In genomic region chr11:46213844-46214243, GRCm38 (mm10) we compare ENCODE assay signal across 12 mouse cellular contexts. TPM values are rescaled to one million over a fixed set of nuclear protein-coding genes. Genes with fewer than 3 reads are reported as not detected.
DNase-seq lines count a peak whose midpoint lies in the region; ATAC-seq and TF ChIP-seq lines count a peak whose summit lies in the region.
"Had no signal": no experiment of that assay in that cellular context is flagged by ENCODE, and none has a peak within 500 bp of the region (broad histone marks: within the 10 kb centered on the region; RNA-seq: fewer than 3 reads in every experiment).

No protein-coding gene starts in this region.

- peak; percentile 79 for ATAC-seq in kidney, embryonic 14.5 days (ENCODE audit: low FRiP score, low TSS enrichment)
- no peak for ATAC-seq in frontal cortex, adult (ENCODE audit: low TSS enrichment)
- no peak for ATAC-seq in forebrain, embryonic 16.5 days

- no peak for TF ChIP-seq CTCF in cerebellum, adult 2 months (IDR thresholded peaks at IDR 0.05; ENCODE audit: borderline replicate concordance, insufficient read depth, low read depth, low read length)

- H3K36me3 ChIP-seq in kidney, embryonic 14.5 days (ENCODE audit: control insufficient read depth, insufficient read depth, low read length): no peaks in the 10 kb centered on the region
- no peaks in the 10 kb centered on the region; the same call in 1 of the 2 replicates for H3K36me3 ChIP-seq in forebrain, embryonic 16.5 days (ENCODE audit: control insufficient read depth, insufficient read depth)

- 43% methylated on average over 5 of the region's 5 CpGs for WGBS in kidney, embryonic 14.5 days
- WGBS in cerebellum, adult 2 months: 71% methylated on average over 5 of the region's 5 CpGs
- WGBS in forebrain, embryonic 16.5 days: 84% methylated on average over 5 of the region's 5 CpGs

- no peak for DNase-seq in kidney, adult 11 months
- peak; percentile 45 for DNase-seq in embryo, embryonic 9.5 days (ENCODE audit: extremely low spot score)
- peak; percentile 65 for DNase-seq in heart, postnatal 4 days
- DNase-seq in lung, postnatal 14 days: peak; percentile 32
- no peak for DNase-seq in cerebellum, adult 2 months
- DNase-seq: thymus, postnatal 25 days had no signal

- H3K4me1 ChIP-seq in kidney, embryonic 14.5 days (ENCODE audit: control insufficient read depth, insufficient read depth, low read length): peaks cover 24% of the 10 kb centered on the region; the same call in 1 of the 2 replicates
- 0 out of 2 replicates have a peak, but pooled peaks cover 3% of the 10 kb centered on the region for H3K4me1 ChIP-seq in cerebellum, adult 2 months (ENCODE audit: control insufficient read depth, insufficient read depth, low read length)
- H3K4me1 ChIP-seq in forebrain, embryonic 16.5 days (replicated peaks; ENCODE audit: control insufficient read depth, insufficient read depth, low read length): 0 out of 2 replicates have a peak, but pooled peaks cover 3% of the 10 kb centered on the region

- no peak overlapping the region for H3K9ac ChIP-seq in kidney, embryonic 14.5 days (ENCODE audit: low read depth, low read length)
- H3K9ac ChIP-seq in forebrain, embryonic 16.5 days (replicated peaks; ENCODE audit: low read depth, low read length): no peak overlapping the region

- H3K9me3 ChIP-seq in kidney, embryonic 14.5 days (ENCODE audit: control insufficient read depth, low read length): no peaks in the 10 kb centered on the region
- no peaks in the 10 kb centered on the region; the same call in 1 of the 2 replicates for H3K9me3 ChIP-seq in forebrain, embryonic 16.5 days (ENCODE audit: control insufficient read depth, low read length)

- no peak overlapping the region for H3K4me2 ChIP-seq in kidney, embryonic 14.5 days (replicated peaks; ENCODE audit: low read depth, low read length)
- no peak overlapping the region for H3K4me2 ChIP-seq in forebrain, embryonic 16.5 days (ENCODE audit: low read length)

- H3K27me3 ChIP-seq in kidney, embryonic 14.5 days (ENCODE audit: control insufficient read depth, insufficient read depth, low read length): no peaks in the 10 kb centered on the region
- no peaks in the 10 kb centered on the region for H3K27me3 ChIP-seq in cerebellum, adult 2 months (ENCODE audit: control insufficient read depth, insufficient read depth, low read length)
- H3K27me3 ChIP-seq in forebrain, embryonic 16.5 days (replicated peaks; ENCODE audit: control insufficient read depth, insufficient read depth, low read length): no peaks in the 10 kb centered on the region

- H3K4me3 ChIP-seq in kidney, embryonic 14.5 days (ENCODE audit: low read length): no peak overlapping the region
- H3K4me3 ChIP-seq in cerebellum, adult 2 months (replicated peaks; ENCODE audit: insufficient read depth, low read depth, low read length): no peak overlapping the region
- H3K4me3 ChIP-seq in forebrain, embryonic 16.5 days (replicated peaks; ENCODE audit: low read length): no peak overlapping the region

- no peak for TF ChIP-seq POLR2A in cerebellum, adult 2 months (IDR thresholded peaks at IDR 0.05; ENCODE audit: borderline replicate concordance, insufficient read depth, low read length)

- H3K27ac ChIP-seq in kidney, embryonic 14.5 days (ENCODE audit: low read depth, low read length): peak overlapping the region; percentile 95
- H3K27ac ChIP-seq in cerebellum, adult 2 months (ENCODE audit: insufficient read depth, low read length): no peak overlapping the region
- no peak overlapping the region for H3K27ac ChIP-seq in forebrain, embryonic 16.5 days (ENCODE audit: low read length)

RNA-seq across cellular contexts. Expression of gene Fndc9, which starts 21.5 kb away (rescaled TPM):
- 0.11 TPM in 1 of 2 replicates, not detected in the other for polyA plus RNA-seq in kidney, embryonic 14.5 days (2014; fragmentation: Nextera tagmentation; extraction: Ambion mirVana)
- total RNA-seq in heart, postnatal 4 days (2021): not detected
- 0.39 and 0.52 TPM in 2 replicates for polyA plus RNA-seq in cerebellum, adult 2 months (2012; rRNA removed)
- polyA plus RNA-seq in forebrain, embryonic 16.5 days (2015; fragmentation: Nextera tagmentation; extraction: Ambion mirVana): 3.2 and 5.3 TPM in 2 replicates
- total RNA-seq: heart, postnatal 14 days; monocyte, adult 5-6 weeks had no signal

RNA-seq across cellular contexts. Expression of gene Nipal4, which starts 47.5 kb away (rescaled TPM):
- 0.13 and 0.22 TPM in 2 replicates for polyA plus RNA-seq in kidney, embryonic 14.5 days (2014; fragmentation: Nextera tagmentation; extraction: Ambion mirVana)
- 1 to 10 TPM; 2.5 to 2.7 TPM for total RNA-seq in heart, postnatal 4 days (2021)
- polyA plus RNA-seq in cerebellum, adult 2 months (2012; rRNA removed): 6.6 and 8.4 TPM in 2 replicates
- 0.11 and 0.29 TPM in 2 replicates for polyA plus RNA-seq in forebrain, embryonic 16.5 days (2015; fragmentation: Nextera tagmentation; extraction: Ambion mirVana)
- total RNA-seq: MEL; monocyte, adult 5-6 weeks had no signal

Comparison
In these comparisons a context has a peak if more than half of its experiments do, and no peak if none do; other contexts are left out.
1. DNase-seq: peak in embryo, embryonic 9.5 days (single experiment), heart, postnatal 4 days (single experiment) and lung, postnatal 14 days (single experiment); none in kidney, adult 11 months (single experiment) and cerebellum, adult 2 months (0 of 2).